Mouse (Mus musculus): ENCODE measurements around the gene Dach1.

Gene Dach1

DNA sequence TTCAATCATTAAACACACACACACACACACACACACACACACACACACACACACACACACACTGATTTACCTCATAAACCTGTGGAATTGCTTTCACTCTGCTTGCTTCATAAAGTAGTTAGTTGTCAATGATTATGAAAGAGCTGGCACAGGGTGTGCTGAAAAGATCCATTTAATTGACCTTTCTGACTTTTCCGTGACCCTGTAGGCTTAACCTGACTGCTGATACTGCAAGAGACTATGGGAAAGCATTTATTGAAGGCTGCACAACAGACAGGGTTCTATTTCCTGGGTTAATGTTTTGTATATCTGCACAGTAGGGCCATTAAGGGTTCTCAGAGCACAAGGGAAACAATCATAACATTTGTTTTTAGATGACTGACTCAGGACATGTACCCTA, 321.9 kb downstream of the Dach1 start:
- no peak for DNase-seq (ENCODE audit: low spot score)

DNA sequence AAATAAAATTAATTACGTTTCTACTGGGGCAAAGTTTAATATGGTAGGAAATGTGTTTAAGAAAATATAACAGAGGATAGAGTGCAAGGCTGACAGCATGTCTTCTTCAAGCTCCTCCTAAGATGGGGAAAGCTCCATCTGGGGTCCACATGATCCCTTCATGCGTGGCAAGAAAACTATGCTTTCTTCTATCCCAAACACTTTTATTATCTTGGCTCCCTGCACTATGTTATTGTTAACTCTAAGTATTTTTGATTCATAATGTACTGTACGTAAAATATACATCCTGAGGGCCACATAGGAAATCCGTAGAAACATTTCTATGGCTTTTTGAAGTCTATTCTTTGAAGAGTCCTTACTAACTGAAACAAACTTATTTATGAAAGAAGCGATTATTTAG, 330.3 kb downstream of the Dach1 start:
- DNase-seq (ENCODE audit: low spot score), result no peak

DNA sequence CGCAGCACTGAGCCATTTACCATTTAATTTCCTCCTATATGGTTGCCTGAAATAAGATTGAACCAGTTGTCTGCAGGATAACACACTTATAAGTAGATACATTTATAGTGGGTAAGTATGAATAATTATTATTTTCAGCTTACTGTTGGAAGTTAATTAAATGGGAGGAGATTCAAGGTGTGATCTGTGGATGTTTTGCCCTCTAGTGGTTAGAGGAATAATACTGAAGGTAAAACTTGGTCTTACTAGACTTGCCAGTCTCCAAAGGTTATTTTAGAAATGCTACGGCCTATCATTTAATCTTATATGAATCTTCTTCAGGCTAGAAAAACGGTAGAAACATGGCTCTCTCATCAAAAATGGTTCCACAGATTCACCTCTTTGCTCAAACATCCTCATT, 339.7 kb downstream of the Dach1 start:
- DNase-seq (ENCODE audit: low spot score), result no peak

DNA sequence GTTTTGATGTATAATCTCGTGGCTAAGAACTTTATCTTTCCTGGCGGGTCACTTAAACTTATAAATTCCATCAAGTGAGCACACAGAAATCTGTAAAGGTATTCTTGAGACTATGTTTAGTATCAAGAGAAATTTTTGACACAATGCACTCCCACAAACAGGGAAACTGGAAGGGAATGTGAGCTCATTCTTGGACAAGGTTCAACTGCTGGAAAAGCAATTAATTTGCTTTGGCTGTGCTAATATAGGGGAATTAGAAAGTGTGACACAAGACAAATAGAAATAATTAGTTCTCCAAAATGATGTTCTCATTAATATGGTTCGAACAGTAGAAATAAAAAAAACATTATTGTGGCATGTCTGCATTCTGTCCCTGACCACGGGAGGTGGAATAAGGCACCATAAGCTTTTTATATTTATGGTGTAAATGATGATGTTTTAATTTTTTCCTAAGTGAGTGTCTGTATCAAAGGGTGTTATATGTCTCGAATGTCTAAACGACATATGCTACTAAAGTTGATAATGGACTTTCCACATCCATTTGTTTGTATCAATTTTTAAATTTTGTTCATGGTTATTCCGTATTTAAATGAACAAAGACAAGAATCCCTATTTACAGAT, 354.9 kb downstream of the Dach1 start:
- DNase-seq (ENCODE audit: low spot score), result no peak

DNA sequence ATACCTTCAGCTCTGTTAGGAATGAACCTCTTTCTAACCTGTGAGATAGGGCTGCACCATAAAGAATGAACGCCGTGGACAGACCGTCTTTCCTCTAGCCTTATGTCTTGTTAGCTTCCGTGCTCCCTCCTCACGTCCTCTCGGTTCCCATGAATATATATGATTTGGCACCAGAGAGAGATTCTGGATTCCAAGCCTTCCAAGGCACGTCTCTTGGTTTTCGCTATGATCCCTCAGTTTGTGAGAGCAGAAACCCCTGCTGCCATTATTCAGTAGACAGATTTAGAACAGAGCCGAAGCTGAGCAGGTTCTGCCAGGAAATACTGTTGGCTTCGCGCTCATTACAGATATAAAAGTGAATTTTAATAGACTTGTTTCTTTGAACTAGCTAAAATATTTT, 356.0 kb downstream of the Dach1 start:
- DNase-seq (ENCODE audit: low spot score), result no peak

DNA sequence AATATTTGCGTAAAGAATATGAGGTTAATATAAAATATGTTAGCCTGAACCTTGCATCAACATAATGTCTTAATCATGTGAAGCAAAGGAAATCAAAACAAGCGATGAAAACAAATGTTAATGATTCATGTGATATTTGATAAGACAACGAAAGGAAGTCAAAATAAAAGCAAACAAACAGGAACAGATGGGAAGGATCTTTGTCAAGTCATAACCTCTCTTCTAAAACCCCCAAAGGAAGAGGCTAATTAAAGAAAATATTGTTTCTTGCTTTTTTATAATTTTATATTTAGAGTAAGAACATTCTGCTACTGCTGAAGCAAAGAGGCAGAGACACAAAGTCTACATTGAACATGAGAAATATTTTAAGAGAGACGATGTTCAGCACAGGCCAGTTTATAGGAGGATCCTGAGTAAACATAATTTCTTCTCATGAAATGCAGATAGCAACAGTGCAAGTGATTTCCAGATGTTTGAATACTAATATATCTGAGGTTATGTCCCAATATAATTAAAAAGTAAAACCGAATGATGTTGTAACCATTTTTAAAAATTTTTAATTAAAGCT, 374.1 kb downstream of the Dach1 start:
- no peak for DNase-seq (ENCODE audit: low spot score)

DNA sequence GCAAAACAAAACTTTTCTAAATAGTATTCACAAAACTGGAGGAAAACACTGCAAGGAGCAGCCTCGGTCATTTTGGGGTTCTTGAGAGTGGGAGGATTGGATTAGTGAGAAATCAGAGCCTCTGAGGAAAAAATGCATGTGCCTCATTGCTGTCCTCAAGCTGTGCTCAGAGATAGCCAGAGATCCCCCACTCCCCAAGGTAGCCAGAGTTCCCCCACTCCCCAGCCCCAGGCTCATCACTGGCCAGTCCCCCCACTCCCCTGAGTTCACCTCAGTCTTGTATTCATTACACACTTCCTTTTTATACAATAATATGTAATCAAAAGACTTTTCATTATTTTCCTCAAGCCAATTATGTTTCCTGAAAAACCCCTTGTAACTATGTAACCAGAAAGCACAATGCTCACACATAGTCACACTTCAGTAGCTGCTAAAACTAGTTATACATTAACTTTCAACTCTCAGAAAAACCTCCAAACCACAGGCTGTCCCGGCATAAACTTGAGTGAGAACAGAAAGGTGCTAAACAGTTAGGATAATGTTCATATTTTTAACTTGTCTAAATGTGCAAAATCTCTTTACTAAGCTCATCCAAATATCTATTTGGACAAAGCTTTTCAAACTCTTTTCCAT, 395.3 kb downstream of the Dach1 start:
- no peak for DNase-seq (ENCODE audit: low spot score)

DNA sequence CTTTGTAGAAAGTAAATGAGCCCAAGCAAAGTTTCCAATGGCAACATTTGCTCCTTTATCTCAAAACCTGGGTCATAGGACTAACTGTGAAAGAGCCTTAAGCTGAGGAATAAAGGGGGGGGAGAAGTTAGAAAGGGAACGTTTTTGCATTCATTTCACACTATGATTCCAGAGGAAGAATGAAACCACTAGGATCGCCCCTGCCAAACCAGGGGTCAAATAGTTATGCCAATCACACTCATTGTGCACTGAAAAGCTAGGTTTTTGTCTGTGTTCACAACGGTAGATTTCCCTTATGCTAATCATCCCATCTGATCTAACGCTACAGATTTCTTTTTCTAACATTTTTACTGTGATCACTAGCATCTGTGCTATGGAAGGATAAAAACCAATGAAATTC, 415.2 kb downstream of the Dach1 start:
- peak; percentile 76 for DNase-seq (ENCODE audit: low spot score)

DNA sequence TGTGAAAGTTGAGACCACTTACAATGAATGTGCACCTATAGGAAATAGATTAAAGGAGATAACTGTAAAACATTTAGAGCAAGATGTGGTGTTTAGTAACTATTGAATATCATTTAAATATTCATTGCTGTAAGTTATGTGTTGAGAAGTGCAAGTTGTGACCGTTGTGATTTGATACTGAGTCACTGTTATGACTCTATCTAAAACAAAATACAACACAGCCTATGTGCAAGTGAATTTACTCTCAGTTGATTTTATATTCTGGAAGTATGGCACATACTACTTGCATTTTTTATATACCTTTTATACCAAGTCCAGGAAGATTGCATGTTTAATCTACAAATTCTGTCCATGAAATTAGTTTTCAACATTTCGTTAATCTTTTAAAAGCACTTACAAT, 415.6 kb downstream of the Dach1 start:
- no peak for DNase-seq (ENCODE audit: low spot score)

DNA sequence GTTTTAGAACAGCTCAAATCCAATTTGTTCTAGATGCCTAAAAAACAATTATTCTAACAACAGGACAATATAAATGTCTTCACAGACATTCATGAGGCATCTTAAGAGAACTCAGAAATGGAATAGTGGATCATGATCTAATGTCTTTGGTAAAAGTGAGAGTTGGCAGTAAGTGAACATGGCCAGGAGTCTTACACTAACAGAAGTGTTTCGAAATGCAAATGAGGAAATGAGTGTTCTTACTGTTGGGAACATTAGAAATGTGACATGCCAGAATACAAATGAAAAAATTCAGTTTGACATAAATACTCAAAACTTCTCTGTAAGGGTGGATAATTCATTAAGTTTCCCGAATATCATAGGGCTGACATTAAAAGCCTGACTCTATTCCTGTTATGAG, 426.3 kb downstream of the Dach1 start:
- no peak for DNase-seq (ENCODE audit: low spot score)

DNA sequence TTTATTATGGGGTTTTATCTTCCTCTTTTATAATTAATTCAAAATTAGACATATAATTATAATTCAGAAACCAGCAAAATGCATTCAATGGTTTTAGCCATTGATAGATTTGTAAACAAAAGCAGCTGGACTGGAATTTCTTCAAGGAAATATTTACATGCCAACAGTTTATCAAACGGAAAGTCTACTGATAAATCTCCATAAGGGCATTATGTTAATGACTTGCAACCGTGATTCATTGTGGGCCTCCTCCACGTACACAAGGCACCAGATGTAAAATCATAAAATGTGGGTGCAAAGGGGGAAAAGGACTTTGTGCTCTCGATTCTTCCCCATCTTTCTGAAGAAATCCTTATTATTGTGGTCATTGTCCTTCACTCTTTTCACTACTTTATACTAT, 426.8 kb downstream of the Dach1 start:
- no peak for DNase-seq (ENCODE audit: low spot score)
